Mouse (Mus musculus) spleen, adult 2 months (tissue): ENCODE results near the gene Meiob. TPM values are rescaled to one million over a fixed set of nuclear protein-coding genes. Genes with fewer than 3 reads are reported as not detected.

ENCODE experiments used
- DNase-seq, 2 experiments: peaks; one replicate each; pipeline versions ENCODE4 v3.0.0 to v3.0.0-alpha.2; 2012 to 2021; ENCODE audit warnings: low spot score in 2 of 2, low read depth in 1 of 2
- H3K27ac ChIP-seq: fragments of 200-500 bp; 2 replicates; pipeline ENCODE4 v1.5.1; 2012; ENCODE audit warnings: low read length, inconsistent platforms; ENCODE audit not compliant: insufficient read depth
- H3K27me3 ChIP-seq: fragments of 200-500 bp; 2 replicates; pipeline ENCODE4 v1.6.1; 2012; ENCODE audit warnings: mild to moderate bottlenecking, moderate library complexity, low read length, inconsistent platforms; ENCODE audit not compliant: control insufficient read depth, insufficient read depth
- H3K36me3 ChIP-seq: fragments of 200-500 bp; 2 replicates; pipeline ENCODE4 v1.6.1; 2012; ENCODE audit warnings: mild to moderate bottlenecking, low read length, inconsistent platforms; ENCODE audit not compliant: control insufficient read depth, insufficient read depth
- H3K4me1 ChIP-seq: fragments of 200-500 bp; 2 replicates; pipeline ENCODE4 v1.6.1; 2011; ENCODE audit warnings: inconsistent platforms; ENCODE audit not compliant: control insufficient read depth, insufficient read depth, insufficient read length
- H3K4me3 ChIP-seq: fragments of 200-500 bp; 2 replicates; pipeline ENCODE4 v1.5.1; 2011; ENCODE audit warnings: mild to moderate bottlenecking, inconsistent platforms; ENCODE audit not compliant: insufficient read depth, insufficient read length; ENCODE audit errors: extremely low read depth
- CTCF ChIP-seq: fragments of 200-500 bp; IDR thresholded peaks from 2 replicates; pipeline ENCODE4 v1.5.1; 2011; ENCODE audit warnings: mild to moderate bottlenecking, inconsistent platforms; ENCODE audit not compliant: insufficient read depth, insufficient read length, insufficient replicate concordance; ENCODE audit errors: extremely low read depth
- POLR2A ChIP-seq: fragments of 200-500 bp; IDR thresholded peaks from 2 replicates; pipeline ENCODE4 v1.6.1; 2011; ENCODE audit warnings: low read depth, low read length, inconsistent platforms
- WGBS: fragments of 180-500 bp; shearing (Covaris S2); methylation state at CpG from one replicate; pipeline ENCODE4 v1.1.7; 2018; 5-methylcytosine and 5-hydroxymethylcytosine counted together
- polyA plus RNA-seq: library from polyadenylated mRNA; depleted of rRNA; stranded (reverse); fragments of >200 nt; gene quantifications from 2 replicates; pipeline ENCODE4 v1.2.3, GENCODE M21; 2012

The Meiob gene
- polyA plus RNA-seq, 1 experiment, result not detected

- no peak for TF ChIP-seq POLR2A
- no peak for TF ChIP-seq CTCF
- no peak for DNase-seq
- H3K27ac ChIP-seq, result no peak overlapping the region
- peaks cover 4% of the 10 kb centered on the region; the same call in 1 of the 2 replicates for H3K4me1 ChIP-seq
- no peaks in the 10 kb centered on the region for H3K27me3 ChIP-seq
- H3K4me3 ChIP-seq, result peak overlapping the region; percentile 89; the same call in 1 of the 2 replicates
- peaks cover 9% of the 10 kb centered on the region for H3K36me3 ChIP-seq
- 81% methylated on average over 10 of the region's 10 CpGs for WGBS
These were observed 47.5 kb downstream of the Meiob start for GRCm38 (mm10) chr17:24851381-24852125.

- Histone ChIP-seq H3K27me3 (no peaks in the 10 kb centered on the region), H3K27ac (no peak overlapping the region), H3K4me3 (no peak overlapping the region), H3K36me3 (peaks cover 23% of the 10 kb centered on the region), H3K4me1 (no peaks in the 10 kb centered on the region)
- TF ChIP-seq CTCF, result no peak
- TF ChIP-seq POLR2A, result no peak
- no peak for DNase-seq
- 91% methylated on average over 3 of the region's 3 CpGs for WGBS
These were observed 51.9 kb downstream of the Meiob start for GRCm38 (mm10) chr17:24855838-24856464.

GRCm38 (mm10) chr17:24856589-24856988, 52.5 kb downstream of the Meiob start:
- H3K4me3 ChIP-seq, result no peak overlapping the region
- 97% methylated on average over 13 of the region's 13 CpGs for WGBS
- H3K27ac ChIP-seq, result no peak overlapping the region
- H3K4me1 ChIP-seq, result no peaks in the 10 kb centered on the region
- no peaks in the 10 kb centered on the region for H3K27me3 ChIP-seq
- no peak for DNase-seq
- H3K36me3 ChIP-seq, result peaks cover 29% of the 10 kb centered on the region
- no peak for TF ChIP-seq CTCF
- TF ChIP-seq POLR2A, result no peak

- no peak for DNase-seq
- WGBS, result 80% methylated on average over 8 of the region's 8 CpGs
- H3K27ac ChIP-seq, result no peak overlapping the region; the same call in 1 of the 2 replicates
These were observed 53.9 kb downstream of the Meiob start for GRCm38 (mm10) chr17:24857831-24858470.

GRCm38 (mm10) chr17:24858967-24859366, 54.9 kb downstream of the Meiob start:
- no peak for DNase-seq
- Histone ChIP-seq H3K27ac (no peak overlapping the region), H3K36me3 (peaks cover 30% of the 10 kb centered on the region), H3K4me3 (no peak overlapping the region), H3K27me3 (no peaks in the 10 kb centered on the region), H3K4me1 (no peaks in the 10 kb centered on the region)
- TF ChIP-seq POLR2A, result no peak
- no peak for TF ChIP-seq CTCF
- WGBS, result 76% methylated on average over 6 of the region's 6 CpGs

More at GRCm38 (mm10) chr17:24857831-24858470, 53.9 kb downstream of the Meiob start:
- peaks cover 32% of the 10 kb centered on the region for H3K36me3 ChIP-seq
- no peak overlapping the region for H3K4me3 ChIP-seq
- TF ChIP-seq CTCF (no peak), POLR2A (no peak)
- no peaks in the 10 kb centered on the region for H3K4me1 ChIP-seq
- H3K27me3 ChIP-seq, result no peaks in the 10 kb centered on the region

GRCm38 (mm10) chr17:24860076-24860475, 56.0 kb downstream of the Meiob start:
- Histone ChIP-seq H3K27ac (peak overlapping the region; percentile 53; the same call in 1 of the 2 replicates), H3K4me3 (no peak overlapping the region), H3K4me1 (no peaks in the 10 kb centered on the region), H3K27me3 (no peaks in the 10 kb centered on the region), H3K36me3 (peaks cover 37% of the 10 kb centered on the region)
- no peak for TF ChIP-seq POLR2A
- no peak for TF ChIP-seq CTCF
- 87% methylated on average over 8 of the region's 8 CpGs for WGBS
- DNase-seq, result no peak
